Comparison of ENCODE assay signal across 8 mouse cellular contexts in genomic region chr19:41481030-41481886, GRCm38 (mm10). TPM values are rescaled to one million over a fixed set of nuclear protein-coding genes. Genes with fewer than 3 reads are reported as not detected.
DNase-seq lines count a peak whose midpoint lies in the region; ATAC-seq and TF ChIP-seq lines count a peak whose summit lies in the region.

No protein-coding gene starts in this region.

- H3K9me3 ChIP-seq in heart, embryonic 11.5 days (replicated peaks; ENCODE audit: control insufficient read depth, low read length), result no peaks in the 10 kb centered on the region
- H3K9me3 ChIP-seq in kidney, embryonic 14.5 days (ENCODE audit: control insufficient read depth, low read length), result no peaks in the 10 kb centered on the region
- no peaks in the 10 kb centered on the region for H3K9me3 ChIP-seq in liver, postnatal 0 days (ENCODE audit: low read length)
- H3K9me3 ChIP-seq in neural tube, embryonic 15.5 days (replicated peaks), result no peaks in the 10 kb centered on the region

- no peaks in the 10 kb centered on the region for H3K36me3 ChIP-seq in C2C12 (ENCODE audit: control insufficient read depth, insufficient read depth)
- H3K36me3 ChIP-seq in heart, embryonic 11.5 days (ENCODE audit: control insufficient read depth, insufficient read depth, low read length), result no peaks in the 10 kb centered on the region
- H3K36me3 ChIP-seq in kidney, embryonic 14.5 days (ENCODE audit: control insufficient read depth, insufficient read depth, low read length), result no peaks in the 10 kb centered on the region
- H3K36me3 ChIP-seq in liver, postnatal 0 days (replicated peaks; ENCODE audit: insufficient read depth, low read length), result no peaks in the 10 kb centered on the region
- no peaks in the 10 kb centered on the region for H3K36me3 ChIP-seq in neural tube, embryonic 15.5 days

- peak overlapping the region; percentile 98 for H3K27ac ChIP-seq in heart, embryonic 11.5 days (ENCODE audit: low read depth, low read length)
- H3K27ac ChIP-seq in kidney, embryonic 14.5 days (ENCODE audit: low read depth, low read length), result no peak overlapping the region; the same call in 1 of the 2 replicates
- peak overlapping the region; percentile 99 for H3K27ac ChIP-seq in liver, postnatal 0 days (ENCODE audit: low read depth)
- H3K27ac ChIP-seq in neural tube, embryonic 15.5 days (replicated peaks), result no peak overlapping the region

- H3K9ac ChIP-seq in heart, embryonic 11.5 days (ENCODE audit: low read depth, low read length), result peak overlapping the region; percentile 22; the same call in 1 of the 2 replicates
- H3K9ac ChIP-seq in kidney, embryonic 14.5 days (ENCODE audit: low read depth, low read length), result no peak overlapping the region
- H3K9ac ChIP-seq in liver, postnatal 0 days (replicated peaks), result peak overlapping the region; percentile 91
- 0 out of 2 replicates have a peak overlapping the region, but pooled peaks have one; percentile 89 for H3K9ac ChIP-seq in neural tube, embryonic 15.5 days (replicated peaks)

- TF ChIP-seq CTCF in C2C12 (IDR thresholded peaks at IDR 0.05; ENCODE audit: control insufficient read depth, insufficient read depth, insufficient read length), result peak; percentile 13
- peak; percentile 87 for TF ChIP-seq CTCF in liver, postnatal 0 days (IDR thresholded peaks at IDR 0.05; ENCODE audit: low read depth)

- no peaks in the 10 kb centered on the region for H3K27me3 ChIP-seq in C2C12 (ENCODE audit: control insufficient read depth, insufficient read depth, insufficient read length)
- H3K27me3 ChIP-seq in heart, embryonic 11.5 days (ENCODE audit: control insufficient read depth, insufficient read depth, low read length), result no peaks in the 10 kb centered on the region
- H3K27me3 ChIP-seq in kidney, embryonic 14.5 days (ENCODE audit: control insufficient read depth, insufficient read depth, low read length), result no peaks in the 10 kb centered on the region
- H3K27me3 ChIP-seq in liver, postnatal 0 days (ENCODE audit: insufficient read depth, low read length), result no peaks in the 10 kb centered on the region
- no peaks in the 10 kb centered on the region for H3K27me3 ChIP-seq in neural tube, embryonic 15.5 days (replicated peaks)

- peak; percentile 74 for DNase-seq in MN1 (ENCODE audit: low spot score)
- peak; percentile 49 for DNase-seq in liver, postnatal 0 days
- peak; percentile 52 for DNase-seq in yolk sac, embryonic 10.5 days (ENCODE audit: low spot score)

- TF ChIP-seq EP300 in liver, postnatal 0 days (IDR thresholded peaks at IDR 0.05; ENCODE audit: low read depth), result no peak

- H3K4me3 ChIP-seq in C2C12 (ENCODE audit: insufficient read depth, poor library complexity, severe bottlenecking), result no peak overlapping the region
- peak overlapping the region; percentile 88 for H3K4me3 ChIP-seq in heart, embryonic 11.5 days (ENCODE audit: low read depth, low read length)
- H3K4me3 ChIP-seq in kidney, embryonic 14.5 days (ENCODE audit: low read length), result peak overlapping the region; percentile 97; the same call in 1 of the 2 replicates
- peak overlapping the region; percentile 78 for H3K4me3 ChIP-seq in liver, postnatal 0 days (ENCODE audit: low read depth, low read length)
- H3K4me3 ChIP-seq in neural tube, embryonic 15.5 days (replicated peaks), result peak overlapping the region; percentile 90; the same call in 1 of the 2 replicates

- ATAC-seq in common myeloid progenitor, adult 5-6 weeks (replicated peaks; ENCODE audit: low read depth, poor library complexity, severe bottlenecking), result peak; percentile 39
- no peak for ATAC-seq in heart, embryonic 11.5 days (replicated peaks; ENCODE audit: insufficient number of reproducible peaks, low FRiP score, low TSS enrichment)
- no peak for ATAC-seq in kidney, embryonic 14.5 days (ENCODE audit: low FRiP score, low TSS enrichment)
- no peak for ATAC-seq in liver, postnatal 0 days
- no peak for ATAC-seq in neural tube, embryonic 15.5 days (ENCODE audit: low FRiP score)

- peak overlapping the region; percentile 70 for H3K4me2 ChIP-seq in heart, embryonic 11.5 days
- peak overlapping the region; percentile 63 for H3K4me2 ChIP-seq in kidney, embryonic 14.5 days (replicated peaks; ENCODE audit: low read depth, low read length)
- H3K4me2 ChIP-seq in liver, postnatal 0 days (ENCODE audit: low read depth, low read length), result peak overlapping the region; percentile 94
- peak overlapping the region; percentile 78 for H3K4me2 ChIP-seq in neural tube, embryonic 15.5 days

- WGBS in heart, embryonic 11.5 days (ENCODE audit: insufficient replicate concordance), result 15% methylated on average over 15 of the region's 15 CpGs
- 7% methylated on average over 15 of the region's 15 CpGs for WGBS in kidney, embryonic 14.5 days
- 7% methylated on average over 15 of the region's 15 CpGs for WGBS in liver, postnatal 0 days (ENCODE audit: insufficient replicate concordance)
- WGBS in neural tube, embryonic 15.5 days, result 14% methylated on average over 15 of the region's 15 CpGs

- peaks cover 29% of the 10 kb centered on the region for H3K79me3 ChIP-seq in C2C12 (ENCODE audit: low read depth)

- peaks cover 6% of the 10 kb centered on the region; the same call in 1 of the 2 replicates for H3K4me1 ChIP-seq in heart, embryonic 11.5 days (ENCODE audit: control insufficient read depth, insufficient read depth, low read length)
- peaks cover 23% of the 10 kb centered on the region for H3K4me1 ChIP-seq in kidney, embryonic 14.5 days (ENCODE audit: control insufficient read depth, insufficient read depth, low read length)
- peaks cover 7% of the 10 kb centered on the region; the same call in 1 of the 2 replicates for H3K4me1 ChIP-seq in liver, postnatal 0 days (ENCODE audit: insufficient read depth)
- H3K4me1 ChIP-seq in neural tube, embryonic 15.5 days, result peaks cover 26% of the 10 kb centered on the region

- peaks cover 33% of the 10 kb centered on the region for H3K79me2 ChIP-seq in C2C12 (ENCODE audit: control insufficient read depth, insufficient read depth)

- H3ac ChIP-seq in C2C12 (ENCODE audit: control insufficient read depth, insufficient read length, low read depth), result peak overlapping the region; percentile 41

TF ChIP-seq in C2C12, 6 proteins besides CTCF, POLR2A, EP300 and RAD21:
- no peak for TF ChIP-seq MAX (IDR thresholded peaks at IDR 0.05)
- no peak for TF ChIP-seq USF1 (IDR thresholded peaks at IDR 0.05; ENCODE audit: low read depth)
- TF ChIP-seq CEBPB (IDR thresholded peaks at IDR 0.05; ENCODE audit: low read depth), result no peak
- no peak for TF ChIP-seq MYOD1 (IDR thresholded peaks at IDR 0.05; ENCODE audit: control insufficient read depth, insufficient read length, low read depth)
- TF ChIP-seq FOSL1 (IDR thresholded peaks at IDR 0.05; ENCODE audit: insufficient read depth, low read length, poor library complexity, severe bottlenecking), result no peak
- TF ChIP-seq MYOG (IDR thresholded peaks at IDR 0.05; ENCODE audit: control insufficient read depth, extremely low read depth, insufficient read length), result no peak

RNA-seq across cellular contexts. Expression of gene Lcor, which starts 1.2 kb away (rescaled TPM):
- polyA plus RNA-seq in C2C12 (2012; fragmentation: generic; extraction: Trizol), result 1.2 TPM
- 17.8 and 21.1 TPM in 2 replicates for total RNA-seq in common myeloid progenitor, adult 5-6 weeks (2017)
- polyA plus RNA-seq in heart, embryonic 11.5 days (2014; fragmentation: Nextera tagmentation; extraction: Ambion mirVana), result 13.1 and 16.3 TPM in 2 replicates
- polyA plus RNA-seq in kidney, embryonic 14.5 days (2014; fragmentation: Nextera tagmentation; extraction: Ambion mirVana), result 18.0 and 19.7 TPM in 2 replicates
- 7.9 and 9.0 TPM in 2 replicates for polyA plus RNA-seq in liver, postnatal 0 days (2015; fragmentation: Nextera tagmentation; extraction: Ambion mirVana)
- polyA plus RNA-seq in neural tube, embryonic 15.5 days (2015; fragmentation: Nextera tagmentation; extraction: Ambion mirVana), result 12.4 and 13.8 TPM in 2 replicates

Comparison
In these comparisons a context has a peak if more than half of its experiments do, and no peak if none do; other contexts are left out.
1. H3K27ac ChIP-seq: peak in heart, embryonic 11.5 days (single experiment) and liver, postnatal 0 days (single experiment); none in kidney, embryonic 14.5 days (single experiment) and neural tube, embryonic 15.5 days (single experiment).
2. Peak in every context shown above with its lines, with median percentiles within 50 percentile points of each other: DNase-seq and H3K4me2 ChIP-seq.